Mouse (Mus musculus): Measurements from ENCODE around the gene Ppp1r35. TPM values are rescaled to one million over a fixed set of nuclear protein-coding genes. Genes with fewer than 3 reads are reported as not detected.

Ppp1r35 gene
- 10 to 100 TPM; 26.5 to 32.9 TPM for total RNA-seq (2023)

DNA sequence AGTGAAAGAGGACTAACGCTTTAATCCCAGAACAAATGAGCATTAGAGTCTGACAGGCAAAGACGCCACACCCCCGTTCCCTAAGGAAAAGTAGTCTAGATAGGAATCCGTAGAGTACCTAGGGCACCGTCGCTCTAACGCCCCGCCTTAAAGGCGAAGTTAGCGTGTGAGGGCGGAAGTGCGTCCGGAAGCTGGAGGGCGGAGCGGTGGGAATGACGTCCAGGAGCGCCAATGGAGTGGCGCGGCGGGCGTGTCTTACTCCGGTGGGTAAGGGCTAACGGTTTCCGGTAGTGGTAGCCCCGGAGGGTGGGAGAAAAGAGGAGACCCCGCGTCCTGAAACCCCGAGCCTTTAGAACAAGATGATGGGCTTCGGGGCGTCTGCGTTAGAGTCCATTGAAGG is at the start of gene Ppp1r35:
TSS of gene Ppp1r35 (plus strand) at position 215 of the 400 bp plus-strand sequence.

DNA sequence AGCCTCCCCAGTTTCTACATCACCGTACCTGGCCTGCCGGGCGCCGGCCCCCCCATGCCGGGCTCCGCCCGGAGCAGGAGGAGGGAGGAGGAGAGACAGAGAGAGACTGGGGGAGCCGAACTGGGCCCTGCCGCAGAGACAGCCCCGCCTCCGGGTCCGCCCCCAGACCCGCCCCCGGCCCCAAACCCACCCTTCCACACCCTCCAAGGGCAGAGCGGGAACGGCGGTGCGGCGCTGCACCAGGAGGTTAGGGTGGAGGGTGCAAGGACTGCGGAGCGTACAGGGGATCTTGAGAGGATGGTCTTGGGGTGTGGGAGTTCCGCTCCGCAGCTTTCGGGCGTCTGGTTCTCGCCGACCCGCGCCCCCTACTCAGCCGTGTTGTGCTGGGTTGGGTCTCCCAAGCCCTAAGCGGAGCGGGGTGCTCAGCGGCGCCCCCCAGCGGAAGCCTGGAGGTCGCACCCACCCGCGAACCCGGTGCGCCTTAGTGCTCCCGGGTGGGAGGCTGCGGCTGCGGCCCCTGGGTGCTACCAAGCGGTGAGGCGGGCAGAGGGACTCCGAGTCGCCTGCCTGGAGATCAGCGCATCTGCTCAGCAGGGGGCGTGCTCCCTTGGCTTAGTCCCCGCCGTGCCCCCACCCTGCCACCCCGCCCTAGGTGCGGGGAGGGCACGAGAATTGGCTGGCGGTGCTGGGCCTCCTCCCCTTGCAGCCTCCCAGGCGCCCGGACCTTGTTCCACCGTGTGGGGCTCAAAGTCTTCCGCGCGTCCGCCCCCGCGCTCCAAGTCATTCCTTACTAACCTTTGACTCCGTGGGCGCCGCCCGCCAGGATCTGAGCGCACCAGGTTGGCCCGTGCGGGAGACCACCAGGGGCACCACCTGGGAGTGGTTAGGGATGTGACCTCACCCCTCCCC is 37.4 kb upstream of the Ppp1r35 start, which contains the start of gene Nyap1:
TSS of gene Nyap1 (minus strand) at position 585 of the 909 bp plus-strand sequence.

DNA sequence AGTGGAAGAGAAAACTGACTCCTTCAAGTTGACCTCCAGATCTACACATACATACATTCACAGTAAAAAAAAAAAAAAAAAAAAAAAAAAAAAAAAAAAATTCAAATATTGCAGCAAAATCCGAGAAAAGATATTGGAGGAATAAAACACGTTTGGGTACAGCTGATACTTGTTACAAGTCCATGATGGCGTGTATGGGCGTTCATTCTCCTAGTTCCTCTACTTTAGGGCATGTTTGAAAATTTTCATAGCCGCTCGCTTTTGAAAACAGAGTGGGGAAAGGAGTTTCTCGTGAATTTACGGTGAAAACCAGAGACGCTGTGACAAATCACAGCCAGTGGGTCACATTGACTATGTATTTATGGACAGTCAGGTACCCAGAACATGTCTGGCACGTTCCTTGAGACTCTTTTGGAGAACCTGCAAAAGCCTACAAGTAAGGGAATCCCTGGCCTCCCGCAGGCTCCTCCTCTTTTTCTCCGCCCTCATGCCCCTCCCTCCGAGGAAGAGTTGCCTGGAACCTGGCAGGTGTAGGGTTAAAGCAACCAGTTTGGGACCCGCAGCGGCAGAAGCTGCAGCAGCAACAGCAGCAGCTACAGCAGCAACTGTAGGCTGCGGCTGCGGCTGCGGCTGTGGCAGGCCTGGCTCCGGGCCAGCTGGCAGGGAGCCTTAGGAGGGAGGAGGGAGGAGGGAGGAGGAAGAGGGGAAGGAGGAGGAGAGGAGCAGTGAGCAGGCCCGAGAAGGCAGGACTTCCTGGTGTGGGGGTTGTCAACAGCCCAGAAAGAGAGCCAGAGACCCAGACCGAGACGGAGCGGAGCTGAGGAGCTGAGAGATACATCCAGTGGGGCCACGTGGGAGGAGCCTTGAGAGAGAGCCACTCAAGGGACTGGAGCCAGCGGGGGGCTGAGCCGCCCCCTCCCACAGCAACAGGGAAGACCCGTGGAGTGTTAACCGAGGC is 33.2 kb upstream of the Ppp1r35 start, which contains the start of gene Tsc22d4:
TSS of gene Tsc22d4 (plus strand) at position 517 of the 958 bp plus-strand sequence.

DNA sequence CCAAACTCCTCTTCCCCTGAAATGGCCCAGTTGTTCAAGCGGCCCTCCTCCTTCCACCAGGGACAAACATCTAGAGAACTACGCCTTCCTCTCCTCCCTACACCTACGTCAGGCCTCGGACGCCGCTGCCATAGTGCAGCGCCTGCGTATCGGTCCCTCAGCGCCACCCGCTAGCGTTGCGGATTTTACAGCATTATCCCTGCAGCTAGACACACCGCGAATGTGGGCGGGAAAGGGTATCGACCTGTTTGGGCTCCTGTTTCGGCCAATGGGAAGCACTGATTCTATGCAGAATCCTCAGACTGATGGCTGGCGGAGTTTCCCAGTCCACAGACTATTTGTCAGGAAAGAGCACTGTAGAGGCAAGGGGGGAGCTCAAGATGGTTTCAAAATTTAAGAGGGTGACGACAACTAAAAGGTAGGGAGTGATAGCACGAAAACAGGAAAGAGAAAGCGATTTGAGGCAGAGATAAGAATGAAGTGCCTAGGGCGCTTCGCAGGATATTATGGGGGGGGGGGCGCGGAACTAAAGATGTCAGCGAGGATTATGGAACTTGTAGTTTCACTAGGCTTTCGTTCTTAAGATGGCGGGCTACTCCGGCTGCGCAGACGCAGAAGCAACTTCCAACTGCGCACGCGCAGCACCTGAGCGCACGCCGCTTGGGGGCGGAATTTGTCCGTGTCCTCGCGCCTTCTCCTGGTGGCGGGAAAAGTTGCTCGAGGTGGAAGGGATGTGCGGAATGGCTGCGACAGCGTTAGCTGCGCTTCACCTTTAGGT is 8.7 kb downstream of the Ppp1r35 start, which contains the start of the genes Mepce and Zcwpw1:
TSS of gene Mepce (minus strand) at position 505 of the 778 bp plus-strand sequence.
TSS of gene Zcwpw1 (plus strand) at position 648 of the 778 bp plus-strand sequence.

Other genes starting within 250 kb of the Ppp1r35 start
- gene Epo, start 245.6 kb upstream of the Ppp1r35 start, total RNA-seq (2023): not detected
- 100 to 1,000 TPM; 921 to 972 TPM for gene Gnb2, start 245.3 kb upstream of the Ppp1r35 start, total RNA-seq (2023)
- gene Actl6b, start 225.3 kb upstream of the Ppp1r35 start, total RNA-seq (2023): not detected
- 10 to 100 TPM in 1 of 2 experiments, 1 to 10 TPM in 1; 7.0 to 11.2 TPM for gene Tfr2, start 209.0 kb upstream of the Ppp1r35 start, total RNA-seq (2023)
- 10 to 100 TPM; 46.3 to 50.4 TPM for gene Mospd3, start 177.8 kb upstream of the Ppp1r35 start, total RNA-seq (2023)
- 1 to 10 TPM in 1 of 2 experiments, under 1 TPM in 1; 0.84 to 4.0 TPM for gene Pcolce, start 165.1 kb upstream of the Ppp1r35 start, total RNA-seq (2023)
- under 1 TPM in 1 of 2 experiments, not detected in 1; 0.26 TPM for gene Fbxo24, start 149.8 kb upstream of the Ppp1r35 start, total RNA-seq (2023)
- gene Lrch4, start 149.7 kb upstream of the Ppp1r35 start, total RNA-seq (2023): 100 to 1,000 TPM; 217 to 232 TPM
- gene Gm20605, start 149.7 kb upstream of the Ppp1r35 start, total RNA-seq (2023): 10 to 100 TPM; 44.5 to 45.7 TPM
- 10 to 100 TPM; 74.3 to 76.8 TPM for gene Sap25, start 137.5 kb upstream of the Ppp1r35 start, total RNA-seq (2023)
- gene Irs3, start 133.1 kb upstream of the Ppp1r35 start, total RNA-seq (2023): not detected
- 10 to 100 TPM; 27.2 to 29.2 TPM for gene Agfg2, start 94.1 kb upstream of the Ppp1r35 start, total RNA-seq (2023)
- under 1 TPM; 0.83 to 0.93 TPM for gene Nyap1, start 37.2 kb upstream of the Ppp1r35 start, total RNA-seq (2023)
- gene Tsc22d4, start 33.1 kb upstream of the Ppp1r35 start, total RNA-seq (2023): 100 to 1,000 TPM; 265 to 295 TPM
- gene Mepce, start 8.8 kb downstream of the Ppp1r35 start, total RNA-seq (2023): 10 to 100 TPM; 29.3 to 33.9 TPM
- 1 to 10 TPM; 3.6 to 4.1 TPM for gene Zcwpw1, start 8.9 kb downstream of the Ppp1r35 start, total RNA-seq (2023)
- gene Pilra, start 57.4 kb downstream of the Ppp1r35 start, total RNA-seq (2023): 100 to 1,000 TPM; 303 to 320 TPM
- 100 to 1,000 TPM; 168 to 180 TPM for gene Pilrb1, start 79.3 kb downstream of the Ppp1r35 start, total RNA-seq (2023)
- gene Pilrb2, start 93.0 kb downstream of the Ppp1r35 start, total RNA-seq (2023): 100 to 1,000 TPM; 215 to 219 TPM
- gene Cyp3a13, start 142.8 kb downstream of the Ppp1r35 start, total RNA-seq (2023): not detected
- not detected for gene Gjc3, start 184.2 kb downstream of the Ppp1r35 start, total RNA-seq (2023)
- gene Azgp1, start 202.7 kb downstream of the Ppp1r35 start, total RNA-seq (2023): 1 to 10 TPM in 1 of 2 experiments, under 1 TPM in 1; 0.61 to 1.1 TPM
- not detected for gene Smok3a, start 242.4 kb downstream of the Ppp1r35 start, total RNA-seq (2023)
- not detected for gene Smok3b, start 242.6 kb downstream of the Ppp1r35 start, total RNA-seq (2023)

Data from neutrophil, adult 83 days (primary cell).